Mouse (Mus musculus): ENCODE measurements around the gene Srbd1. TPM values are rescaled to one million over a fixed set of nuclear protein-coding genes. Genes with fewer than 3 reads are reported as not detected.

Srbd1 gene
- total RNA-seq (2021): 10 to 100 TPM; 13.4 to 16.5 TPM

- peak; percentile 90 for DNase-seq (ENCODE audit: low spot score in 2 of 2)
- intact Hi-C loops (cut with DNase I): no loop called here
Measured at GRCm38 (mm10) chr17:86145079-86145951, at the start of gene Srbd1. Gene Srbd1, minus strand, starts transcription at chr17:86145175.

DNA sequence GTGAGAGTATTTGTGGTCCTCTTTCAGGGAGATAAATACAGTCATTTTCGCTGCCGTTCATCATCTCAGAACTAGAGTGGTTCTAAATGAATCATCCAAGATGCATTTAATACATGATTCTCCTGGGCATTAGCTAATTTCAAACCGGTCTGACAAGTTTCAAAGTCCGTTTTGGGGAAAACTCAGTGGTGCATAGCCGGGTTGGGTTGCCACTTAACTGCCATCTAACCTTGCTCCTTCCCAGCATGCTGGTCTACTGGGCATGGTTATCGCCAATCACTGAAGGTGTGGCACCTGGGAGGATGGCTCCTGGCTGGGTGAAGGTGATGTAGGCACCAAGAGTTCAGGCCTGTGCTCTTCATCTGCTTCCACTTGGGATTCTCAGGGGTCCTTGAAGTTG, 49.0 kb upstream of the Srbd1 start:
- intact Hi-C loops (cut with DNase I): no loop called here
- no peak for DNase-seq (ENCODE audit: low spot score in 2 of 2)

DNA sequence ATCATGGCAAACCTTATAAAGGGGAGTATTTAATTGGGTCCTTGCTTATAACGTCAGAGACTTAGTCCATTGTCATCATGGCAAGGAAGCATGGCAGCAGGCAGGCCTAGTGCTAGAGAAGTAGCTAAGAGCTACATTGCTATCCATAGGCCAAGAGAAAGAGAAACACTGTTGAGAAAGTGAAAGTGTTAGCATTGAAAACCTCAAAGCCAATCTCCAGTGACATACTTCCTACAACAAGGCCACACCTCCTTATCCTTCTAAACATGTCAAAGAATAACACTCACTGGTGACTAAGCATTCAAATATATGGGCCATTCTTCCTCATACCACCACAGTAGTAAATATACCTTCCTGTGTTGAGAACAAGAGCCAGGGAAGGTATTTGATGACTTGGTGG, 42.8 kb upstream of the Srbd1 start:
- no peak for DNase-seq (ENCODE audit: low spot score in 2 of 2)
- intact Hi-C loops (cut with DNase I): no loop called here

GRCm38 (mm10) chr17:86185584-86185983, 40.6 kb upstream of the Srbd1 start:
- intact Hi-C loops (cut with DNase I): no loop called here
- DNase-seq (ENCODE audit: low spot score in 2 of 2): peak in 1 of 2 experiments; percentile 46

DNA sequence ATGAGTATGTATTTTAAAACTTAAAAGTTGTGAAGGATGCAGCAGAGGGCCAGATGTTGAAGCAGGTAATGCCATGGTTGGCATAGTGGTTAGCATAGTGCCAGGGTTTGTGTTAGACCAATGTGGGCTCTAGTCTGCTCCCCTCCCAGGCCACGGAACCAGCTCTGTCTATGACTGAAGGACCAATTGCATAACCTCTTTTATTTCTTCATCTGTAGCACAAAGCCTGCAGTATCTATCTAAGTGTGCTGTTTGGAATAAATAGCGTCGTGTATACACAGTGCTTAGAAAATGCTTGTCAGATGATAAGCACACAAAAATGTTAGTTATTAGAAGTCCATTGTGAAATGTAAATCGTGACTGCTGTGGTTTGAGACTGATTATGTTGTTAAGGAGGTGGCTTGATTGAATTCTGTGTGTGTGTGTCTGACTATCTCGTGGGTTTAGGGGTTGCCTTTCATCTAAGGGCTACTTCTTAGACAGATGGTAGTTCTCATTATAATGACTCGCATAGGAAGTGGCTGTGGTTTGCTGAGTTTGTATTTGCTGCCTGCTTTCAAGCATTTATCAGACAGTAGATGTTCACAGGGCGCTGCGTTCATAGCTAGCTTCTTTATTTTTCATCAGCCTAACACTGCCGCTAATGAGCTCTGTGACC, 39.7 kb upstream of the Srbd1 start:
- no peak for DNase-seq (ENCODE audit: low spot score in 2 of 2)
- intact Hi-C loops (cut with DNase I): no loop called here

DNA sequence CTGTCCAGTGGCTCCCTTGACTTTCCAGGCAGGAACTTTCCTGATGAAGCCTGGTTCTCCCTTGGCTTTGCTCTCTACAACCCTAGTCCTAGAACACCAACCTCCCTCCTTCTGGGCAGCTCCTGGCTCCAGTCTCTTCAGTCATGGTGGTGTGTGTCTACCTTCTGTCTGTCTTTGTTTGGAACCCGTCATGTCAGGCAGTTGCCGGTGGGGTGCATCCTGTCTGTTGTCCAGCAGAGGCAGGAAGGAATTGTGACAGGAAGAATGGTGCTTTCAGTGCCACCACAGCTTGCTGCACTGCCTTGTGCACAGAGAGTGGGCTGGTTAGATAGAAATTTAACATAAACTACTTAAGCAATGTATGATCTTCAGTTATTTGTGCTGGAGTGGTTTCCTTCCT, 38.8 kb upstream of the Srbd1 start:
- no peak for DNase-seq (ENCODE audit: low spot score in 2 of 2)
- intact Hi-C loops (cut with DNase I): no loop called here

- no peak for DNase-seq (ENCODE audit: low spot score in 2 of 2)
- intact Hi-C loops (cut with DNase I): no loop called here
Measured at GRCm38 (mm10) chr17:86176722-86177121, 31.7 kb upstream of the Srbd1 start.

DNA sequence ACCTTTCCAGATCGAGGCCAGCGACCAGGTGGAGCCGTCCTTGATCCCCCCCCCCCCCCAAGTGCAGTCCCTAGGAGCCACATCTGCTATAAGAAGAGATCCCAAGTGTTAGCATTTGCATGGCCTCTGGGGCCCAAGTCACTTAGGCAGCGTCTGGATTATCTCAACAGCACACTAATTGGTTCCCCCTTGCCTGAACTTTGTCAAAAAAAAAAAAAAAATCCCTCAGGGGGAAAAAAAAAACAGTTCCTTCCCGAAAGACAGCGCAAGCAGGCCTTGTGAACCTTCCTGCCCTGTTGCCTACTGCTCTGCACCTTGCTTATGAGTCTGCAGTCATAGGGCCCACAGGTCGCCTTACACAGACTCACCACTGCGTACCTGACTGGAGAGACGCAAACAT, 30.5 kb upstream of the Srbd1 start:
- no peak for DNase-seq (ENCODE audit: low spot score in 2 of 2)
- intact Hi-C loops (cut with DNase I): no loop called here

DNA sequence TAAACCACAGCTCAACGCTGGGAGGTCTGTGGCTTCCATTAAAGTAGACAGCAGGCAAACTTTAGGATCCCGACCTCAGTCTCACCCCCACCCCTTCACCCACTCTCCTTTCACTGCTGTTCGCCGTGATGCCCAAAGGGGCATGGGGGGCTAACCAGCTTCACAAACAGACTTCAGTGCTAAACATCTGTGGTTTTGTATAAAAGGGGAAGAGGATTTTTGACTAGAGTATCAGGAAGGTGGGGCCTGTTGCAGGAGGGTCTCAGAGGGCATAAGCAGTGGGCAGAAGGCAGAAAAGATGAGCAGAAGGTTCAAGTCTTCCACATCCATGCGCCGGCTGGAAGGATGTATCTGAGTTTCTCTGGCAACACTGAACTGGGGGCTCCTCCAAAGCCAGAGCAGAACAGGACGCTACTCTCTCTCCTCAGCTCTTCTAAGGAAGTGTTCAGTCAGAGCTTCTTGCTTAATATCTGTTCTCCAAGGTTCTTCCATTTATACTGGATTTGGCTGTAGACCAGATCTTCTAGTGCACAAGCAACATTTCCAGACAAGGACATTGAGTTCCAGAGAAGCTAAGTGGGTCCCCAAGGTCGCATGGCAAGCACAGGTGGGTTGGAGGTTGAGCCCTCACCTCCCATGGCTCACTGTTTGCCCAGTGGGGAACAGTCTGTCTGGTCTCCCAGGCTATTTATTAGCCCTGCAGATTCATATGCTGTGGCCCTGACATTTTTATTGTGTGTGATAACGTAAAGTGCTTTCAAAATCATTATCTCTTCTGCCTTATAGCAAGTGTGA, 25.4 kb upstream of the Srbd1 start:
- intact Hi-C loops (cut with DNase I): no loop called here
- no peak for DNase-seq (ENCODE audit: low spot score in 2 of 2)

- DNase-seq (ENCODE audit: low spot score in 2 of 2): peak; percentile 34 to 51
- intact Hi-C loops (cut with DNase I): loop anchor here (5.0 kb wide), 3 partner anchors 48 to 123 kb away; no protein-coding TSS in a partner anchor
Measured at GRCm38 (mm10) chr17:86169092-86169491, 24.1 kb upstream of the Srbd1 start.

GRCm38 (mm10) chr17:86168231-86168981, 23.4 kb upstream of the Srbd1 start:
- intact Hi-C loops (cut with DNase I): loop anchor here (5.0 kb wide), 3 partner anchors 49 to 124 kb away; no protein-coding TSS in a partner anchor
- peak; percentile 66 to 73 for DNase-seq (ENCODE audit: low spot score in 2 of 2)

GRCm38 (mm10) chr17:86167320-86168230, 22.6 kb upstream of the Srbd1 start, which contains the start of gene Prkce:
Gene Prkce, plus strand, starts transcription at chr17:86167785.
- intact Hi-C loops (cut with DNase I): loop anchor here (5.0 kb wide), 3 partner anchors 50 to 125 kb away; no protein-coding TSS in a partner anchor
- DNase-seq (ENCODE audit: low spot score in 2 of 2): peak; percentile 80 to 83

DNA sequence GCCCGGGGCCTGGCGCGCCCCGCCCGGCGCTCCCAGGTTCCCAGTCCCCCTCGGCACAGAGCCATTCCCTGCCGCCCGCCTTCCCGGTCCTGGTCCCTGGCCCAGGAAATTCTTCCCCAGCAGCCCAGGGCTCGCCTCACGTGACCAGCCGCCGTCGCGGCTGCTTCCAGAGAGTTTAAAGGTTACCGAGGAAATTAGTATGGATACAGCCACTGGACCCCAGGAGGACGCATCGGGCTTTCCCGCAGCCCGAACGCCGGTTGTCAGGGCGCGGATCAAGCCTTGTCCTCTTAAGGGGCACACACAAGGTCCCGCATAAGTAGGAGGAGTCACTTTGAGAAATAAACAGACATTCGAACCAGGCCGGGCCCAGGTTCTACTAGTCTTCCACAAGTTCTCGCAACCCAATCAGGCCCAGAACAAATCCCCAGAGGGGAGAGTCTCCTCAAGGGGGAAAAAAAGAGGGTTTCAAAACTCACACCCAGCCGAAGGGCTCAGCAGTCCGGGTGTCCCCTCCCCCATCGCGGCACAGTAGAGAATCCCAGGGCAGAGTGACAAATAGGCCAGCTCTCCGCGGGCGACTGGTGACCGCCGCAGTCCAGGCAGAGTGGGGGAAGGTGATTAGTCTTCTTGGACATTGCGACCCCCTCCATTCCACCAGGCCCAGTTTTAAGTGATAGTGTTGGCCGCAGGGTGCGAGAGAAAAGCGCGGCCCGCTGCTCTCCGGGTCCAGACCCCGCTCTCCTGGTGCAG, 21.8 kb upstream of the Srbd1 start:
- peak; percentile 67 to 68 for DNase-seq (ENCODE audit: low spot score in 2 of 2)
- intact Hi-C loops (cut with DNase I): loop anchor here (5.0 kb wide), 3 partner anchors 51 to 126 kb away; no protein-coding TSS in a partner anchor

GRCm38 (mm10) chr17:86166051-86166566, 21.1 kb upstream of the Srbd1 start:
- DNase-seq (ENCODE audit: low spot score in 2 of 2): no peak
- intact Hi-C loops (cut with DNase I): loop anchor here (5.0 kb wide), 3 partner anchors 51 to 126 kb away; no protein-coding TSS in a partner anchor

DNA sequence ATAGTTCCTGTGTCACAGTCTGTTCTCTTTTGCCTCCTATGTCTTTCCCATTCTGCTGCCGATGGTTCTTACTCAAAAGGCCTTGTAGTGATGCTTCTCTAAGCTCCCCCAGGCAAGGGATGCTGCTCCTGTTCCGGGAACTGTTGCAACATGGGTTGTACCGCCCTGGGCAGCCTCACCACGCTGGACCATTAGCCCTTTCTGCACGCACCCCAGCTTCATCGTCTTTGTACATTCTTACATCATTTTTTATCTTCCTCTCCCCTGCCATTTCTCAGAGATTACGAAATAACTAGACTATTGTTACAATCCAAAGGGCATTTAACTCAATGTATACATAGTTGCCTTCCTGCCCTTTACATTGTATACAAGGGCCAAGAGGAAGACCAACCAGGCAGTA, 19.4 kb upstream of the Srbd1 start:
- intact Hi-C loops (cut with DNase I): loop anchor here (5.0 kb wide), 1 partner anchor 743 kb away; no protein-coding TSS in a partner anchor
- no peak for DNase-seq (ENCODE audit: low spot score in 2 of 2)

- DNase-seq (ENCODE audit: low spot score in 2 of 2): no peak
- intact Hi-C loops (cut with DNase I): loop anchor here (1.0 to 5.0 kb wide), 2 partner anchors 282 to 745 kb away; no protein-coding TSS in a partner anchor
Measured at GRCm38 (mm10) chr17:86162672-86163071, 17.7 kb upstream of the Srbd1 start.

GRCm38 (mm10) chr17:86156999-86157398, 12.0 kb upstream of the Srbd1 start:
- intact Hi-C loops (cut with DNase I): no loop called here
- DNase-seq (ENCODE audit: low spot score in 2 of 2): no peak

Data from left cerebral cortex, postnatal 36 days (tissue).